25 mouse cellular contexts compared by ENCODE assay signal in the genomic region with DNA sequence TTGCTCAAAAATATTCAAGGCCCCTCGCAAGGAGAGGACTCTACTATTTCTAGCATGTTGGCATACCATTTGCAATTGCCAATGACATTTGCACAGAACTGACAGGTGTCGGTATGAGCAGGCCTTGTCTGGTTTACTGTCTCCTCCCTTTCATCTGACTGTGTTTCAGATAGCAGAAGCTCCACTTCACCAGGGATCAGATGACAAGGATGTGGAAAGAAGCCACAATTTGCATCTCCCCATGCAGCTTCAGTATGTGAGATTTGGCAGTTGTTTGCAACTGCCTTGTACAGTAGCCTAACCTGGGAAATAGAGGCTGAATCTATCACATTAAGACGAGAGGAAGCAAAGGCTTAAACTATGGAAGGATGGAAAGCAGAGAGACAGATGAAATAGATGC. TPM values are rescaled to one million over a fixed set of nuclear protein-coding genes. Genes with fewer than 3 reads are reported as not detected.
A peak's percentile ranks its signal among the peaks of the same experiment; 100 is the strongest.
DNase-seq lines count a peak whose midpoint lies in the region; ATAC-seq lines count a peak whose summit lies in the region.
"Had no signal": no experiment of that assay in that cellular context is flagged by ENCODE, and none has a peak within 500 bp of the region (broad histone marks: within the 10 kb centered on the region; RNA-seq: fewer than 3 reads in every experiment).

No protein-coding gene starts in this region.

- DNase-seq in midbrain, embryonic 11.5 days (ENCODE audit: low spot score, missing footprints): peak; percentile 31
- peak; percentile 18 for DNase-seq in liver
- no peak for DNase-seq in adrenal gland, postnatal 14 days
- no peak for DNase-seq in cerebellum, postnatal 36 days
- DNase-seq in embryo, embryonic 10.5 days (ENCODE audit: low spot score): no peak
- DNase-seq: adrenal gland, postnatal 36 days; cerebellum, adult 11 months; cerebellum, postnatal 10 days; gastrocnemius, adult 2 months; kidney, adult 9 months; kidney, postnatal 14 days; left cerebral cortex, postnatal 4 days; lung, postnatal 10 days; right cerebral cortex, postnatal 4 days; thymus, postnatal 36 days had no signal

- WGBS in midbrain, embryonic 11.5 days: 80% methylated on average over 3 of the region's 3 CpGs
- WGBS in midbrain, embryonic 15.5 days: 76% methylated on average over 3 of the region's 3 CpGs
- WGBS in liver, embryonic 16.5 days (ENCODE audit: insufficient replicate concordance): 37% methylated on average over 3 of the region's 3 CpGs

- no peak overlapping the region for H3K4me3 ChIP-seq in midbrain, embryonic 11.5 days (ENCODE audit: low read depth, low read length)
- H3K4me3 ChIP-seq in midbrain, embryonic 15.5 days: no peak overlapping the region
- no peak overlapping the region for H3K4me3 ChIP-seq in liver, embryonic 16.5 days (ENCODE audit: low read depth, low read length)
- H3K4me3 ChIP-seq: embryonic facial prominence, embryonic 13.5 days; forebrain, embryonic 13.5 days; gastrocnemius, adult 2 months; hindbrain, embryonic 10.5 days; megakaryocyte, embryonic 14.5 days had no signal

- H3K9ac ChIP-seq in midbrain, embryonic 11.5 days (ENCODE audit: low read length): no peak overlapping the region
- no peak overlapping the region for H3K9ac ChIP-seq in midbrain, embryonic 15.5 days
- peak overlapping the region; percentile 36; the same call in 1 of the 2 replicates for H3K9ac ChIP-seq in liver, embryonic 16.5 days (ENCODE audit: low read depth, low read length)
- H3K9ac ChIP-seq: embryonic facial prominence, embryonic 13.5 days; forebrain, embryonic 13.5 days had no signal

- H3K4me1 ChIP-seq in midbrain, embryonic 11.5 days (ENCODE audit: control insufficient read depth, insufficient read depth, low read length): no peaks in the 10 kb centered on the region
- H3K4me1 ChIP-seq in midbrain, embryonic 15.5 days: peaks cover 6% of the 10 kb centered on the region
- peaks cover 41% of the 10 kb centered on the region for H3K4me1 ChIP-seq in liver, embryonic 16.5 days (ENCODE audit: control insufficient read depth, low read depth, low read length)

- H3K27ac ChIP-seq in midbrain, embryonic 11.5 days (ENCODE audit: low read depth, low read length): no peak overlapping the region
- H3K27ac ChIP-seq in midbrain, embryonic 15.5 days: no peak overlapping the region
- peak overlapping the region; percentile 78 for H3K27ac ChIP-seq in liver, embryonic 16.5 days (ENCODE audit: low read length)
- H3K27ac ChIP-seq: embryonic facial prominence, embryonic 13.5 days; forebrain, embryonic 13.5 days; gastrocnemius, adult 2 months; hindbrain, embryonic 10.5 days; hindbrain, postnatal 0 days had no signal

- no peaks in the 10 kb centered on the region for H3K9me3 ChIP-seq in midbrain, embryonic 11.5 days (ENCODE audit: control insufficient read depth, low read length)
- H3K9me3 ChIP-seq in midbrain, embryonic 15.5 days: no peaks in the 10 kb centered on the region
- no peaks in the 10 kb centered on the region for H3K9me3 ChIP-seq in liver, embryonic 16.5 days (replicated peaks; ENCODE audit: control insufficient read depth, low read length)
- H3K9me3 ChIP-seq: embryonic facial prominence, embryonic 13.5 days; forebrain, embryonic 13.5 days; hindbrain, embryonic 10.5 days; megakaryocyte, embryonic 14.5 days had no signal

- no peaks in the 10 kb centered on the region for H3K27me3 ChIP-seq in midbrain, embryonic 11.5 days (ENCODE audit: control insufficient read depth, insufficient read depth, low read length)
- no peaks in the 10 kb centered on the region; the same call in 1 of the 2 replicates for H3K27me3 ChIP-seq in midbrain, embryonic 15.5 days (replicated peaks)
- H3K27me3 ChIP-seq in liver, embryonic 16.5 days (ENCODE audit: control insufficient read depth, insufficient read depth, low read depth, low read length): no peaks in the 10 kb centered on the region
- H3K27me3 ChIP-seq: forebrain, embryonic 13.5 days had no signal

- ATAC-seq in midbrain, embryonic 11.5 days (ENCODE audit: low FRiP score): no peak
- no peak for ATAC-seq in midbrain, embryonic 15.5 days (replicated peaks)
- no peak for ATAC-seq in liver, embryonic 16.5 days (ENCODE audit: low read depth)
- ATAC-seq: forebrain, embryonic 13.5 days; hindbrain, postnatal 0 days; intestine, embryonic 16.5 days; midbrain, embryonic 16.5 days had no signal

- no peaks in the 10 kb centered on the region for H3K36me3 ChIP-seq in midbrain, embryonic 11.5 days (ENCODE audit: control insufficient read depth, insufficient read depth, low read length)
- H3K36me3 ChIP-seq in midbrain, embryonic 15.5 days (replicated peaks): no peaks in the 10 kb centered on the region
- no peaks in the 10 kb centered on the region for H3K36me3 ChIP-seq in liver, embryonic 16.5 days (ENCODE audit: control insufficient read depth, insufficient read depth)
- H3K36me3 ChIP-seq: embryonic facial prominence, embryonic 13.5 days; hindbrain, embryonic 10.5 days had no signal

- no peak overlapping the region for H3K4me2 ChIP-seq in midbrain, embryonic 11.5 days
- H3K4me2 ChIP-seq in midbrain, embryonic 15.5 days: no peak overlapping the region
- no peak overlapping the region for H3K4me2 ChIP-seq in liver, embryonic 16.5 days (ENCODE audit: low read depth, low read length)
- H3K4me2 ChIP-seq: embryonic facial prominence, embryonic 13.5 days; forebrain, embryonic 13.5 days; heart, embryonic 11.5 days had no signal

RNA-seq across cellular contexts. Expression of a gene that starts 3.6 kb away (rescaled TPM):
- polyA plus RNA-seq in midbrain, embryonic 11.5 days (2014; fragmentation: Nextera tagmentation; extraction: Ambion mirVana): 44.6 and 47.2 TPM in 2 replicates
- 82.6 and 90.2 TPM in 2 replicates for polyA plus RNA-seq in midbrain, embryonic 15.5 days (2015; fragmentation: Nextera tagmentation; extraction: Ambion mirVana)
- polyA plus RNA-seq in liver, embryonic 16.5 days (2015; fragmentation: Nextera tagmentation; extraction: Ambion mirVana): 306 and 342 TPM in 2 replicates
- total RNA-seq in adrenal gland, postnatal 14 days (2021): 64.5 and 67.2 TPM in 2 replicates

Comparison
In these comparisons a context has a peak if more than half of its experiments do, and no peak if none do; other contexts are left out.
1. DNase-seq: peak in midbrain, embryonic 11.5 days (single experiment) and liver (single experiment); none in adrenal gland, postnatal 14 days (single experiment), cerebellum, postnatal 36 days (0 of 2) and embryo, embryonic 10.5 days (single experiment).